Mouse (Mus musculus) forebrain, embryonic 10.5 days (tissue): ENCODE measurements around the gene Gm42669. TPM values are rescaled to one million over a fixed set of nuclear protein-coding genes. Genes with fewer than 3 reads are reported as not detected.

Experiments used
- DNase-seq: peaks from one replicate; pipeline ENCODE4 v3.0.0-alpha.2; 2017; ENCODE audit warnings: low spot score; ENCODE audit errors: extremely low spot score
- H3K27ac ChIP-seq: fragments of 300-500 bp; sonication (generic); 2 replicates; pipeline ENCODE4 v1.5.1; 2016; ENCODE audit warnings: mild to moderate bottlenecking
- H3K27me3 ChIP-seq: fragments of 300-500 bp; sonication (generic); 2 replicates; pipeline ENCODE4 v1.6.1; 2016; ENCODE audit warnings: mild to moderate bottlenecking; ENCODE audit not compliant: poor library complexity, severe bottlenecking
- H3K36me3 ChIP-seq: fragments of 300-500 bp; sonication (generic); replicated peaks from 2 replicates; pipeline ENCODE4 v1.6.1; 2016; ENCODE audit warnings: mild to moderate bottlenecking, moderate library complexity
- H3K4me1 ChIP-seq: fragments of 300-500 bp; sonication (generic); 2 replicates; pipeline ENCODE4 v1.6.1; 2016
- H3K4me3 ChIP-seq: fragments of 300-500 bp; sonication (generic); 2 replicates; pipeline ENCODE4 v1.5.1; 2016; ENCODE audit warnings: mild to moderate bottlenecking, moderate library complexity
- H3K9me3 ChIP-seq: fragments of 300-500 bp; sonication (generic); 2 replicates; pipeline ENCODE4 v1.6.1; 2016; ENCODE audit warnings: mild to moderate bottlenecking, moderate library complexity
- WGBS: fragments of 180-500 bp; shearing (Covaris S2); methylation state at CpG from one replicate; pipeline ENCODE4 v1.1.7; 2016; 5-methylcytosine and 5-hydroxymethylcytosine counted together
- polyA plus RNA-seq: library from polyadenylated mRNA; unstranded; fragments of >200 nt; fragmentation: Nextera tagmentation; extraction: Ambion mirVana; gene quantifications from 2 replicates; pipeline ENCODE4 v1.2.1, GENCODE M21; 2016

The Gm42669 gene
- polyA plus RNA-seq, 1 experiment from 2014 or later: 0.41 TPM

GRCm38 (mm10) chr5:107621327-107621726 is 113.9 kb downstream of the Gm42669 start:
- Histone ChIP-seq H3K9me3 (no peaks in the 10 kb centered on the region), H3K27ac (no peak overlapping the region), H3K4me3 (no peak overlapping the region), H3K36me3 (peaks cover 59% of the 10 kb centered on the region), H3K4me1 (no peaks in the 10 kb centered on the region), H3K27me3 (no peaks in the 10 kb centered on the region)
- 97% methylated on average over 3 of the region's 3 CpGs for WGBS
- DNase-seq: no peak

Other genes starting within 250 kb of the Gm42669 start
- gene Tgfbr3, start 218.0 kb upstream of the Gm42669 start, polyA plus RNA-seq: 5.7 and 5.8 TPM in 2 replicates
- 0.77 TPM in 2 replicates for gene Brdt, start 176.5 kb upstream of the Gm42669 start, polyA plus RNA-seq
- 0.68 and 0.75 TPM in 2 replicates for gene Ephx4, start 104.9 kb upstream of the Gm42669 start, polyA plus RNA-seq
- gene Lpcat2b, start 76.1 kb upstream of the Gm42669 start, polyA plus RNA-seq: not detected in 2 replicates
- gene Btbd8, start 69.6 kb upstream of the Gm42669 start, polyA plus RNA-seq: 4.0 and 4.2 TPM in 2 replicates
- 0.07 and 0.16 TPM in 2 replicates for gene 1700028K03Rik, start 27.1 kb downstream of the Gm42669 start, polyA plus RNA-seq
- 19.0 and 19.1 TPM in 2 replicates for gene Rpap2, start 89.8 kb downstream of the Gm42669 start, polyA plus RNA-seq
- 33.3 and 35.7 TPM in 2 replicates for gene Glmn, start 90.3 kb downstream of the Gm42669 start, polyA plus RNA-seq
- not detected in 2 replicates for gene Gfi1, start 218.4 kb downstream of the Gm42669 start, polyA plus RNA-seq